Mouse (Mus musculus): Measurements from ENCODE around the gene Gm20683. TPM values are rescaled to one million over a fixed set of nuclear protein-coding genes. Genes with fewer than 3 reads are reported as not detected.

The Gm20683 gene
- total and polyA plus RNA-seq, 3 experiments, result 4.9 to 6.8 TPM; not detected in 1

- H3K9me3 ChIP-seq (replicated peaks; ENCODE audit: insufficient read depth, low read length), result no peaks in the 10 kb centered on the region
- TF ChIP-seq GATA1 (IDR thresholded peaks at IDR 0.05; ENCODE audit: low read depth, low read length), result no peak
- TF ChIP-seq JUND (IDR thresholded peaks at IDR 0.05; ENCODE audit: low read depth, low read length), result no peak
- TF ChIP-seq CHD2 (IDR thresholded peaks at IDR 0.05; ENCODE audit: low read length), result no peak
- no peak for TF ChIP-seq CTCF (IDR thresholded peaks at IDR 0.05 in 2 of 3, conservative IDR thresholded peaks at IDR 0.05 in 1 of 3; ENCODE audit: control insufficient read depth in 1 of 3, insufficient read depth in 1 of 3, low read depth in 2 of 3, low read length in 3 of 3, poor library complexity in 1 of 3, severe bottlenecking in 1 of 3)
- TF ChIP-seq MAFK (IDR thresholded peaks at IDR 0.05; ENCODE audit: borderline replicate concordance, low read depth, low read length), result no peak
- no peak for TF ChIP-seq SMC3 (IDR thresholded peaks at IDR 0.05; ENCODE audit: low read depth, low read length)
- no peak for TF ChIP-seq TBP (IDR thresholded peaks at IDR 0.05; ENCODE audit: low read depth, low read length)
- no peak for TF ChIP-seq E2F4 (IDR thresholded peaks at IDR 0.05; ENCODE audit: borderline replicate concordance, low read depth, low read length)
- TF ChIP-seq TAL1 (IDR thresholded peaks at IDR 0.05; ENCODE audit: low read length), result no peak
- TF ChIP-seq ETS1 (IDR thresholded peaks at IDR 0.05; ENCODE audit: low read depth, low read length), result no peak
- no peak for TF ChIP-seq POLR2AphosphoS2 (IDR thresholded peaks at IDR 0.05; ENCODE audit: low read length)
- TF ChIP-seq GABPA (IDR thresholded peaks at IDR 0.05; ENCODE audit: low read depth, low read length), result no peak
- no peak for TF ChIP-seq TCF12 (IDR thresholded peaks at IDR 0.05; ENCODE audit: low read depth, low read length)
- no peak for TF ChIP-seq ZMIZ1 (IDR thresholded peaks at IDR 0.05; ENCODE audit: low read depth, low read length)
- TF ChIP-seq MEF2A (IDR thresholded peaks at IDR 0.05; ENCODE audit: extremely low read depth, insufficient replicate concordance, low read depth, low read length, poor library complexity, severe bottlenecking), result no peak
- TF ChIP-seq ZNF384 (IDR thresholded peaks at IDR 0.05; ENCODE audit: low read depth, low read length), result no peak
- peaks cover 3 to 15% of the 10 kb centered on the region in 2 experiments; a peak in 3 of 4 replicates for H3K4me1 ChIP-seq (ENCODE audit: control insufficient read depth in 1 of 2, insufficient read depth in 2 of 2, low read length in 2 of 2)
- peaks cover 11% of the 10 kb centered on the region for H3K79me2 ChIP-seq (ENCODE audit: control insufficient read depth, insufficient read depth, low read length, poor library complexity)
- H3K27me3 ChIP-seq (ENCODE audit: control insufficient read depth in 1 of 2, insufficient read depth in 2 of 2, low read length in 2 of 2), result no peaks in the 10 kb centered on the region
- peaks cover 0 to 3% of the 10 kb centered on the region in 2 experiments; a peak in 2 of 4 replicates for H3K36me3 ChIP-seq (ENCODE audit: control insufficient read depth in 1 of 2, insufficient read depth in 2 of 2, low read length in 2 of 2)
- no peak for DNase-seq (ENCODE audit: low read depth, low spot score)
- peak overlapping the region; percentile 89 for H3K9ac ChIP-seq (ENCODE audit: control insufficient read depth, low read depth, low read length, poor library complexity, severe bottlenecking)
- H3K27ac ChIP-seq (ENCODE audit: control insufficient read depth, low read depth, low read length), result peak overlapping the region; percentile 79
- peak overlapping the region; percentile 75 to 86 for H3K4me3 ChIP-seq (ENCODE audit: control insufficient read depth in 1 of 2, insufficient read depth in 1 of 2, low read depth in 2 of 2, low read length in 2 of 2)
Observed at GRCm38 (mm10) chr17:25843636-25844395, 2.3 kb upstream of the Gm20683 start.

GRCm38 (mm10) chr17:25843122-25843521, 1.6 kb upstream of the Gm20683 start:
- peaks cover 11% of the 10 kb centered on the region for H3K79me2 ChIP-seq (ENCODE audit: control insufficient read depth, insufficient read depth, low read length, poor library complexity)
- no peaks in the 10 kb centered on the region for H3K9me3 ChIP-seq (replicated peaks; ENCODE audit: insufficient read depth, low read length)
- H3K36me3 ChIP-seq (ENCODE audit: control insufficient read depth in 1 of 2, insufficient read depth in 2 of 2, low read length in 2 of 2), result peaks cover 0 to 3% of the 10 kb centered on the region in 2 experiments; a peak in 2 of 4 replicates
- H3K4me3 ChIP-seq (ENCODE audit: control insufficient read depth in 1 of 2, insufficient read depth in 1 of 2, low read depth in 2 of 2, low read length in 2 of 2), result peak overlapping the region; percentile 75 to 86
- no peaks in the 10 kb centered on the region for H3K27me3 ChIP-seq (ENCODE audit: control insufficient read depth in 1 of 2, insufficient read depth in 2 of 2, low read length in 2 of 2)
- DNase-seq (ENCODE audit: low read depth, low spot score), result no peak
- TF ChIP-seq JUND (IDR thresholded peaks at IDR 0.05; ENCODE audit: low read depth, low read length) (no peak), CTCF (IDR thresholded peaks at IDR 0.05 in 2 of 3, conservative IDR thresholded peaks at IDR 0.05 in 1 of 3; ENCODE audit: control insufficient read depth in 1 of 3, insufficient read depth in 1 of 3, low read depth in 2 of 3, low read length in 3 of 3, poor library complexity in 1 of 3, severe bottlenecking in 1 of 3) (0 out of 6 replicates have a peak, but pooled peaks of 1 of the 3 experiments have one; percentile 2)
- peaks cover 3 to 15% of the 10 kb centered on the region in 2 experiments; a peak in 3 of 4 replicates for H3K4me1 ChIP-seq (ENCODE audit: control insufficient read depth in 1 of 2, insufficient read depth in 2 of 2, low read length in 2 of 2)
- H3K9ac ChIP-seq (ENCODE audit: control insufficient read depth, low read depth, low read length, poor library complexity, severe bottlenecking), result peak overlapping the region; percentile 89
- no peak overlapping the region for H3K27ac ChIP-seq (ENCODE audit: control insufficient read depth, low read depth, low read length)
